Mouse (Mus musculus) CH12F3 (cell line): ENCODE data around the gene Aldh3a1.
"Not testable (repeated sequence)": the region's sequence is repeated elsewhere in the genome, so short reads cannot be mapped to it uniquely, and the experiment has no call there.

Source experiments
- in situ Hi-C: fragments of 300-500 bp; cut with MboI; formaldehyde crosslinking; loops from 2 replicates; pipeline ENCODE4 v1.14.3; 2020; ENCODE audit warnings: low sequenced_read_pairs

Gene Aldh3a1

DNA sequence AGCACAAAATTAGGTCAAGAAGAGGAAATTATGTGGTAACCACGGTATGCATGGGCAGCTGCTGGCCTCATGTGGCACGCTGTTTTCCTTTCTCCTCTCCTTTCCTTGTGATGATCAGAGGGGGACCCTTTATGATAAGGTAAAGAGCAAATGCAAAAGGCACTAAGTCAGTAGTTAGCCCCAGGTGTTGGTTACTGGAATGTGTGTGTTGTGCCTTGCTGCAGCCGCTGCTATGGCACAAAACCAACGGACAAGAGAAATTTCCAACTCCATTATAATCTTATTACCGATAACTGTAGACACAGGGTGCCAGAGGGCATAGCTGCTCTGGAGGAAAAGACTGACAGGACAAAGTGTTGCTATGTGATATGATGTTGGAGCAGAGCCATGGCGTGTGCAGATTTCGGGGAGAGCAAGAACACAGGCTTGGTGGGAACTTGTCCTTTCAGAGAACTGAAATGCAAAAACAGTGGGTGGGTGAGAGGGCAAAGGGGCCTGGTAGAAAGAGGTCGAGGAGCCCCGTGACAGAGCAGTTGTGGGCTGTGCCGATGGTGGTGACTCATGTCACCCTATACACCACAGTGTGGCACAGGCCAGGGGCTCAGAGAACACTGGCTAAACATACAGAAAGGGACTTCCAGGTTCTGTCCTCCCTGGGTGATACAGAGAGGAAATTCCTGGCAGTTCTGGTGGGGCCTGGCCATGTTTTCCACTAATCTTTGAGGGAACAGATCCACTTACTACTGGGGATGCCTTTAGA lies at the start of gene Aldh3a1:
TSS of gene Aldh3a1 (plus strand) at position 51 of the 760 bp plus-strand sequence.
- in situ Hi-C loops: no loop called here

- in situ Hi-C loops: no loop called here
These were observed 49.2 kb upstream of the Aldh3a1 start for GRCm38 (mm10) chr11:61158141-61158540.

DNA sequence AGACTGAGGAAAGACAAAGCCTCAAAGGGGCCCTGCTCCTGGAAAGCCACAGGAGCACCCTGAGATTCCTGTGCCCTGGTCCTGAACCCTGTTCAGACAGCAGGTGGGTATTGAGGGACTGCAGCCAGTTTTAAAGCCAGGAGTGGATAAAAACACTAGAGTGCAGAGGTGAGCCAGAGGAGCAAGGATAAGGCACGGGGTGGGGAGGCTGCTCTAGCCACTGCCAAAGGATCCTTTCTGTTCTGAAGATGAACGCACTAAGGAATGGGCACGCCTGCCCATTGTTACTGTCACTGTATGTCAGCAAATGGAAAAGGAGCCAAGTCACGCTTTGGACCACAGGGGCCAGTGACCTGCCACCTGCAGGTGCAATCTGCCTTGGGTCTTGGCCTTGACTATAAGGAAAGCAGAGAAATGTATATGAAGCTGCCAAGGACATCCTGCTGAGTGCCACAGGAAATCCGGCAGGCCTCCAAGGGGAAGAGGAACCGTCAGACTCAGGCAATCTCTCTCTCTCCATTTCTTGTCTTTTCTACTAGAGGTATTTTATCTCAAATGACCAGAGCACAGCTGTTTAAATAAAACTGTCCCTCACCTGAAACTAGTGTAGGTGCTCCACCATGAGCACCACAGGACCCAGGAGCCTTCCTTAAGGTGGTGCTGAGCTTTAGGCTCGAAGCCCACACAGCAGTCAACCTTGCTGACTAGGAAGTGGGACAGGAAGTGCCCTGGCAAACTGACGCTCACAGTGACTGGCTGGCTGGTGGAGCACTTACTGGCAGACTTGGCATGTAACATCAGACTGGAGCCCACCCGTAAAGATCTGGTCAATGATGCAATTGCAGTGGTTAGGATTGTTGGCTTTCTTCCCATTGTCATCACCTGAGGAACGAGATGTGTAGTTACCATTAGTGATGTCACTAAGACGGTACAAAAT lies 47.3 kb upstream of the Aldh3a1 start:
- in situ Hi-C loops: no loop called here

DNA sequence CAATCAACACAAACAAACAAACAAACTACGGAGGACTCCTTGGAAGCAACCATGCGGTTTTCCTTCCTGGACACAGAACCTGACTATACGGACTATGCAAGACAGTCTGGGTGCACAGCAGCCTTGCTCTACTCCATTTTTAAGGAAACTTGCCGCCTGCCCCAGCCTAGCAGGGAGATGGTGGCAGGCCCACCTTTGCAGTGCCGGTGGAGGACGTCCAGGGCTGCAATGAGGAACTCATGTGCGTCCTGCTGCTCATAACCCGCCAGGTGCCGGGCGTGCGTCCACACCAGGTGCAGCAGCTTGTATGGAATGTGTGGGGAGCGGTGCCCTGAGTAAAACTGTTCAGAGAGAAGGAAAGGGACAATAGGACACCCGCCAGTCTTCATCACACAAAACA lies 46.2 kb upstream of the Aldh3a1 start:
- in situ Hi-C loops: no loop called here

- in situ Hi-C loops: no loop called here
These were observed 44.6 kb upstream of the Aldh3a1 start for GRCm38 (mm10) chr11:61162776-61163175.

DNA sequence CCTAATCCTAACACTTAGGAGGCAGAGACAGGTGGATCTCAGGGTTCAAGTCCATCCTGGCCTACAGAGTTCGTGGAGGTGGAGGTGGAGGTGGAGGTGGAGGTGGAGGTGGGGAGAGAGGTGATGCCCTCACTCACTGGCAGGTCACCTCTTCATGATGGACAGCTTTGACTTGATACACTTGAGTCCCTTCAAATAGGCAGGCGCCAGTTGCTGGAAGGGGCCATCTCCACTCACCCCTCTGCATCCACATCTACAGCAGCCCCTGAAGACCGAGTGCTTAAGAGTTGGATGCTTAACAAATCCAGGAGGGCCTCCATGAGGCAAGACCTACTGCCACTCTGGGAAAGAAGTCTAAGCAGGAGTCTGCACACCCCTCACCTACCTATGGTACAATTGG lies 44.0 kb upstream of the Aldh3a1 start:
- in situ Hi-C loops: no loop called here

GRCm38 (mm10) chr11:61164366-61164765 lies 43.0 kb upstream of the Aldh3a1 start:
- in situ Hi-C loops: no loop called here

GRCm38 (mm10) chr11:61164881-61165280 lies 42.5 kb upstream of the Aldh3a1 start:
- in situ Hi-C loops: no loop called here

- in situ Hi-C loops: no loop called here
These were observed 37.2 kb upstream of the Aldh3a1 start for GRCm38 (mm10) chr11:61170184-61170583.

DNA sequence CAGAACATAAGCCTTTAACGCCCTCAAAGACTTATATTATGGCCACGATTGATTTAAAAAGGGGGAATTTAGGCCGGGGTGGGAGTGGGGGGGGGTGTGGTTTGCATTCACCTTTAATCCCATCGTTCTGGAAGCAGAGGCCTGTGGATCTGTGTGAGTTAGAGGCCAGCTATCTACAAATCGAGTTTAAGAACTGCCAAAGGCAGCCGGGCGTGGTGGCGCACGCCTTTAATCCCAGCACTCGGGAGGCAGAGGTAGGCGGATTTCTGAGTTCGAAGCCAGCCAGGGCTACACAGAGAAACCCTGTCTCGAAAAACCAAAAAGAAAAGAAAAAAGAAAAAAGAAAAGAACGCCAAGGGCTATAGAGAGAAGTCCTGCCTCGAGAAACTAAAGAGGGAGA lies 33.9 kb upstream of the Aldh3a1 start:
- in situ Hi-C loops: not testable (repeated sequence)

DNA sequence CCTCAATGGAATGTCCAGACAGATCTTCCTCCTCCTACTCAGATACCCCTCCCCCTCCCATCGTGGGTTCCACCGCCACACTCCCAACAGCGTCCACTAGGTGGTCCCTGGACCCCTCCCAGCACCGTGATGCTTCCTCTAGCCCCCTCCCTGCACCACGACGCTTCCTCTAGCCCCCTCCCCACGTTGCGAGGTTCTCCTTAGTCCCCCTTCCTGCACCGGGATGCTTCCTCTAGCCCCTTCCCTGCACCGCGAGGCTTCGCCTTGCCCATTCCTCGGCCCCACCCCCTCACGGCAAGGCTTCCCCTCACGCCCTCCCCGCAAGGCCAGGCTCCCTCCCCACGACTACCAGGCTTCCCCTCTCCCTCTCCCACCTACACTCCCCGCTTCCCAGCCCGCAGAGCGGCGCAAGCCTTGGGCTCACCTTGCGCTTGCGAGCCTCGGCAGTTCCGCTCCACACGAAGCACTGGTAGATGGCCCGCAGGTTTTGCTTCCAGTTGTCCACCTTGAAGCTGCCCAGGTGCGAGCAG lies 33.0 kb upstream of the Aldh3a1 start:
- in situ Hi-C loops: no loop called here

GRCm38 (mm10) chr11:61174821-61175658 lies 32.3 kb upstream of the Aldh3a1 start, which contains the start of gene Usp22:
TSS of gene Usp22 (minus strand) at chr11:61175055.
- in situ Hi-C loops: no loop called here

DNA sequence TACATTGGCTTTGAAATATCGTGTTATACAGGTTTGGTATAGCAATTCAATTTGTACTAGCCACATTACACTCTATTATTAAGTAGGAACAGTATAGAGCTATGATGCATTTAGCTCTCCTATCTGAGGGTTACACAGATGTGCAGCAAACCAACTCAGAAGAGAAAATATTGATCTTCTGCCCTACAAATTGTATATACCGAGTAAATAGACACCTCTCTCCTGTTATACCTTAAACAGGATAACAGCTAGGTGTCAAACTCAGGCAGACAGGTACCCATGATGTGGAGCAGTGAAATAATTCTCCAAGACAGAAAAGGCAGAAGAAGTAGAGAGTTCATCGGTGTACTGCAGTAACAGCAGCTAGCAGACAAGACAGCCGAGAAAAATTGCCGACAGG lies 31.6 kb upstream of the Aldh3a1 start:
- in situ Hi-C loops: no loop called here

- in situ Hi-C loops: no loop called here
These were observed 31.0 kb upstream of the Aldh3a1 start for GRCm38 (mm10) chr11:61176321-61176720.

- in situ Hi-C loops: no loop called here
These were observed 27.0 kb upstream of the Aldh3a1 start for GRCm38 (mm10) chr11:61180361-61180760.

- in situ Hi-C loops: no loop called here
These were observed 25.7 kb upstream of the Aldh3a1 start for GRCm38 (mm10) chr11:61181624-61182023.

DNA sequence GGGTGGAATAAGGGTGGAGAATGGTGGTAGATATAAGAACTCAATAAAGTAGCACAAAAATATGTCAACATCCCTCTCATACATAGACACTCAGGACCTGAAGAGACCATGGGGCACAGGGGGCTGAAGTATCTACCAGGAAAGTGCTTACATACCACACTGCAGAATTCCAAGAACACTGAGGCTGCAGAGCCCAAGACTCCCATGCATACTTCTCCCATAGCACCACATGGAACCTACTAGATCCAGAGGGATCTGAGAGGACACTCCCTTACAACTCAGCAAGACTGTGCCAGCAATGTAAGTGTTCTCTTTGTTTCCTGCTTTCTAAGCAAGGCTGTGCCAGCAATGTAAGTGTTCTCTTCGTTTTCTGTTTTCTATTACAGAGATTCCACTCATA lies 23.5 kb upstream of the Aldh3a1 start:
- in situ Hi-C loops: no loop called here

- in situ Hi-C loops: no loop called here
These were observed 16.6 kb upstream of the Aldh3a1 start for GRCm38 (mm10) chr11:61190776-61191175.

- in situ Hi-C loops: not testable (repeated sequence)
These were observed 15.2 kb upstream of the Aldh3a1 start for GRCm38 (mm10) chr11:61192123-61192522.

DNA sequence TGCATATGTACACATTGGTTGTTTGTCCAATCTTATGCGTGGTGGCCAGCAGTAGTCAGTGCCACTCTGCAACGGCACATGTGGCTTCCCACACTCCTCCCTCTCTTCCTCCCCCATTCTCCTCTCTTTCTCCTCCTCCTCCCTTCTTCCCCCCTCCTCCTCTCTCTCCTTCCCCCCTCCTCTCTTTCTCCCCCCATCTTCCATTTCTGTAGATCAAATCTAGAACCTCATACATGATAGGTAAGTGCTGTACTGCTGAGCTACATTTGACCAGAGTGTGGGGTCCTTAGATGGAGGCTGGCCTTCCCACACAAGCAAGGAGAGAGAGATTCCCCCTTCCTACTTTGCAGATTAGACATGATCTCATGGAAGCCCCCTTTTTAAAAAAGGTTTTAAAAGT lies 14.6 kb upstream of the Aldh3a1 start:
- in situ Hi-C loops: no loop called here

DNA sequence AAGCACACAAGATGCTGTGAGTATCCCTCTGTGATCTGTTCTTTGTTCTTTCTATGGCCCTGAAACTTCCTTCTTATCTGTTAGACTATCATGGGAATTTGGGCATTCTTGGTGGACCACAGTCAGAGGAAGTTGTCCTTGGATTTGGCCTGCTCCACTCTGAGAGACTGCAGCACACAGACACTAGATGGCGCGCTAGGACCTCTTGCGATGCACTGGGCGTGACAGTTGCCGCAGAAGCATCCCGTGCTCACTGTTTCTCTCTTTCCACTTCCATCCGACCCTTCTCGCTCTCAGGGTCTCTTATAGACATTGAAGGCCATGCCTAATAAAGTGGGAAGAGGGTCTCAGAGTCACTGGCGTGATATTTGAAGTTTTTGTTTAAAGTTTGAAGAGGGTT lies 13.9 kb upstream of the Aldh3a1 start:
- in situ Hi-C loops: no loop called here
